Mouse (Mus musculus) heart, postnatal 0 days (tissue): ENCODE measurements around the gene Litaf. TPM values are rescaled to one million over a fixed set of nuclear protein-coding genes. Genes with fewer than 3 reads are reported as not detected.

Source experiments
- ATAC-seq: fragments of 200-750 bp; cut with Nextera tagmentation; 2 replicates; pipeline ENCODE4 v1.8.0; 2017; ENCODE audit warnings: low read depth, moderate number of reproducible peaks, moderate library complexity; ENCODE audit not compliant: insufficient read depth
- DNase-seq: peaks from one replicate; pipeline ENCODE4 v3.0.0-alpha.2; 2016; ENCODE audit warnings: low spot score
- H3K27ac ChIP-seq: fragments of 300-500 bp; sonication (generic); 2 replicates; pipeline ENCODE4 v1.5.1; 2014; ENCODE audit warnings: low read depth, mild to moderate bottlenecking
- H3K27me3 ChIP-seq: fragments of 300-500 bp; sonication (generic); 2 replicates; pipeline ENCODE4 v1.6.1; 2014; ENCODE audit warnings: low read length, mixed read lengths; ENCODE audit not compliant: control insufficient read depth, insufficient read depth
- H3K36me3 ChIP-seq: fragments of 300-500 bp; sonication (generic); replicated peaks from 2 replicates; pipeline ENCODE4 v1.6.1; 2014; ENCODE audit warnings: low read length, mixed read lengths; ENCODE audit not compliant: control insufficient read depth, insufficient read depth
- H3K4me1 ChIP-seq: fragments of 300-500 bp; sonication (generic); 2 replicates; pipeline ENCODE4 v1.6.1; 2014; ENCODE audit warnings: antibody characterized with exemption; ENCODE audit not compliant: control insufficient read depth, insufficient read depth
- H3K4me2 ChIP-seq: fragments of 300-500 bp; sonication (generic); 2 replicates; pipeline ENCODE4 v1.6.1; 2014; ENCODE audit warnings: low read depth, mild to moderate bottlenecking, low read length, moderate library complexity
- H3K4me3 ChIP-seq: fragments of 300-500 bp; sonication (generic); 2 replicates; pipeline ENCODE4 v1.5.1; 2014; ENCODE audit warnings: low read depth, low read length
- H3K9ac ChIP-seq: fragments of 300-500 bp; sonication (generic); replicated peaks from 2 replicates; pipeline ENCODE4 v1.6.1; 2014; ENCODE audit warnings: low read depth, low read length, mixed read lengths
- H3K9me3 ChIP-seq: fragments of 300-500 bp; sonication (generic); replicated peaks from 2 replicates; pipeline ENCODE4 v1.6.1; 2016; ENCODE audit warnings: low read length; ENCODE audit not compliant: control insufficient read depth
- CTCF ChIP-seq: IDR thresholded peaks from 2 replicates; pipeline ENCODE4 v1.5.1; 2016; ENCODE audit warnings: antibody characterized with exemption, control low read depth, low read depth
- EP300 ChIP-seq: IDR thresholded peaks from 2 replicates; pipeline ENCODE4 v1.6.1; 2016; ENCODE audit warnings: antibody characterized with exemption, low read depth
- WGBS: fragments of 180-500 bp; shearing (Covaris S2); extraction: QIAGEN DNeasy Blood & Tissue Kit; methylation state at CpG from one replicate; pipeline ENCODE4 v1.1.7; 2014; 5-methylcytosine and 5-hydroxymethylcytosine counted together
- polyA plus RNA-seq: library from polyadenylated mRNA; unstranded; fragments of >200 nt; fragmentation: Nextera tagmentation; extraction: Ambion mirVana; gene quantifications from 2 replicates; pipeline ENCODE4 v1.2.1, GENCODE M21; 2015
- total RNA-seq: library from RNA; depleted of rRNA; stranded (reverse); fragments of >200 nt; gene quantifications from 2 replicates; pipeline ENCODE4 v1.2.3, GENCODE M21; 2014; ENCODE audit warnings: low replicate concordance

Gene Litaf
- total and polyA plus RNA-seq, 2 experiments from 2014 or later = 55.7 to 77.1 TPM

GRCm38 (mm10) chr16:10934047-10934446, 131.9 kb downstream of the Litaf start:
- DNase-seq (no peak), ATAC-seq (no peak)
- Histone ChIP-seq H3K27ac (no peak overlapping the region), H3K9ac (no peak overlapping the region), H3K36me3 (no peaks in the 10 kb centered on the region), H3K4me3 (no peak overlapping the region), H3K9me3 (no peaks in the 10 kb centered on the region), H3K4me1 (no peaks in the 10 kb centered on the region), H3K4me2 (no peak overlapping the region), H3K27me3 (no peaks in the 10 kb centered on the region)
- TF ChIP-seq CTCF = no peak
- 73% methylated on average over 1 of the region's 1 CpGs for WGBS

- H3K4me1 ChIP-seq = no peaks in the 10 kb centered on the region
- 49% methylated on average over 3 of the region's 3 CpGs for WGBS
- H3K27ac ChIP-seq = no peak overlapping the region
- no peak for TF ChIP-seq EP300
- TF ChIP-seq CTCF = no peak
- no peak overlapping the region for H3K9ac ChIP-seq
- no peaks in the 10 kb centered on the region for H3K9me3 ChIP-seq
- no peaks in the 10 kb centered on the region for H3K27me3 ChIP-seq
- no peak overlapping the region for H3K4me2 ChIP-seq
- DNase-seq (no peak), ATAC-seq (no peak)
- no peaks in the 10 kb centered on the region for H3K36me3 ChIP-seq
- no peak overlapping the region for H3K4me3 ChIP-seq
Measured at GRCm38 (mm10) chr16:10933372-10933771, 132.6 kb downstream of the Litaf start.

DNA sequence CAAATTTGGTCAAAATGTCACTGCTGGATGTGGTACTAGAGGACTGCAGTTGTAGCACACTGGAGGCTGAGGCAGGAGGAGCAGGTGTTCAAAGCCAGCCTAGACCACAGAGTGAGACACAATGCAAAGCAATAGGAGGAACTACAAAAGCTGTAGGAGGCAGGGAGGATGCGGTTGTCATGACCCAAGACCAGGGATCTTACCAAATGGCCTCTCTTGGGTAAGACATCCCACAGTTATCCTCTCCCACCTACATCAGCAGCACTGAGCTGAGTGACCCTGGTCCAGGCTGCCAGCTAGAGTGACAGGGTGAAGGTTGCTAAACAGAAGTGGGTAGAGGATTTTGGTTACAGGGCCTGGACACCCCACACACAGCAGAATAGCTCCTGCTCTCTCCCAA, 138.9 kb downstream of the Litaf start:
- no peak overlapping the region for H3K27ac ChIP-seq
- H3K9me3 ChIP-seq = no peaks in the 10 kb centered on the region
- H3K36me3 ChIP-seq = no peaks in the 10 kb centered on the region
- 83% methylated on average over 1 of the region's 1 CpGs for WGBS
- H3K4me3 ChIP-seq = no peak overlapping the region
- H3K9ac ChIP-seq = no peak overlapping the region
- no peaks in the 10 kb centered on the region for H3K27me3 ChIP-seq
- no peak for TF ChIP-seq EP300
- no peaks in the 10 kb centered on the region for H3K4me1 ChIP-seq
- DNase-seq = no peak
- ATAC-seq = no peak
- H3K4me2 ChIP-seq = no peak overlapping the region

DNA sequence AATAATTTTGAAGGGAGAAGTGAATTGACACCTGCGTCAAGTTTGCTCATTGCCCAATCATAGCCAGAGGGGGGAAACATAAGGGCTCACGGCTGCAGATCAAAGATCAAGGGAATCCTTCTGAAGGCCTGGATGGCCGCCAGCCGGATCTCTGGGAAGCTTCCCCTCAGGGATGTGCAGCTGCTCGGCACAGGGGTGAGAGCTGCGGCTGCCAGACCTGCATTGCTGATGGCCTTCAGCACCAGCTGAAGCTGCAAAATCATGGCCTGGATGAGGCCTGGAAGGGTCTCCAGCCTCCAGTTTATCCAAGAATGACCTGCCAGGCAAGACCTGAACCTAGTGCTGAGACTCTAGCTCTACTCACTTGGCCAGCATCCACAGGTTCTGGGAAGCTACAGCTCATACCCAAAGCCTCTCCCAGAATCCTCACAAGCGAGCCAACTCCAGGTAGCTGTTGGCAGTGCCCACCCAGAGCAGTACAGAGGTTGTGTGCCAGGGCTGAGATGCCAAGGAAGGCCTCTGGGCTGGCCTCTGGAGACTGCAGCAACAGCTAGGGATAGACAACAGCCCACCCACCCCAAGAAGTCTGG, 140.3 kb downstream of the Litaf start:
- Histone ChIP-seq H3K36me3 (no peaks in the 10 kb centered on the region), H3K27me3 (no peaks in the 10 kb centered on the region), H3K4me1 (no peaks in the 10 kb centered on the region), H3K4me2 (no peak overlapping the region), H3K27ac (no peak overlapping the region), H3K9ac (no peak overlapping the region), H3K9me3 (no peaks in the 10 kb centered on the region), H3K4me3 (no peak overlapping the region)
- TF ChIP-seq CTCF = no peak
- ATAC-seq (peak; percentile 20; the same call in 1 of the 2 replicates), DNase-seq (no peak)
- 33% methylated on average over 7 of the region's 7 CpGs for WGBS

DNA sequence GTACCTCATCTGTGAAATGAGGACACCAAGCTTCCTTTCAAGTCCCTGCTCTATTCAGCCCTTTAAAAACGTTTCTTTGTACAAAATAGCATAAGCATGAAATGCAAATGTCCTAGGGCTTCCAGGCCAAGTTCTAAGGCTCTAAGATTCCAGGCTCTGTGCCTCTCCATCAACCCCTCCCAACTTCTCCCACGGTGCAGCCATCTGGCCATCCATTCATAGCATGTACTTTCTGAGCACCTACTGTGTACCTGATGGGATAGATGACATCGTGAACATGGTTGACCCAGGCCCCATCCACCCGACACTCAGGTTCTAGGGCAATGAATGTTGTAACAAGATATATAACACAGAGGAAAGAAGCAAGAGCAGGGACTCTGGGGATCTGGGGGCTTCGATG, 142.4 kb downstream of the Litaf start:
- Histone ChIP-seq H3K4me3 (no peak overlapping the region), H3K27me3 (no peaks in the 10 kb centered on the region), H3K27ac (no peak overlapping the region), H3K36me3 (no peaks in the 10 kb centered on the region), H3K9ac (no peak overlapping the region), H3K4me1 (no peaks in the 10 kb centered on the region; the same call in 1 of the 2 replicates), H3K9me3 (no peaks in the 10 kb centered on the region), H3K4me2 (no peak overlapping the region)
- no peak for TF ChIP-seq CTCF
- TF ChIP-seq EP300 = no peak
- ATAC-seq (no peak), DNase-seq (no peak)
- WGBS = 72% methylated on average over 5 of the region's 5 CpGs

GRCm38 (mm10) chr16:10919856-10920255, 146.1 kb downstream of the Litaf start:
- Histone ChIP-seq H3K4me1 (no peaks in the 10 kb centered on the region; the same call in 1 of the 2 replicates), H3K9me3 (no peaks in the 10 kb centered on the region), H3K9ac (no peak overlapping the region), H3K4me3 (no peak overlapping the region), H3K4me2 (no peak overlapping the region), H3K27ac (no peak overlapping the region), H3K36me3 (no peaks in the 10 kb centered on the region), H3K27me3 (no peaks in the 10 kb centered on the region)
- TF ChIP-seq CTCF = no peak
- no peak for TF ChIP-seq EP300
- DNase-seq (no peak), ATAC-seq (peak; percentile 89)
